Mouse (Mus musculus): ENCODE results near the gene Kat5.

GRCm38 (mm10) chr19:5632120-5632519 lies 22.1 kb upstream of the Kat5 start:
- TF ChIP-seq CTCF (conservative IDR thresholded peaks at IDR 0.05 in 1 of 2, IDR thresholded peaks at IDR 0.05 in 1 of 2; ENCODE audit: low read depth in 2 of 2, low read length in 2 of 2) (no peak), USF1 (IDR thresholded peaks at IDR 0.05; ENCODE audit: low read depth, low read length) (no peak), TCF12 (IDR thresholded peaks at IDR 0.05; ENCODE audit: low read depth, low read length) (no peak), POLR2AphosphoS2 (IDR thresholded peaks at IDR 0.05; ENCODE audit: low read depth, low read length) (no peak), NELFE (IDR thresholded peaks at IDR 0.05; ENCODE audit: low read depth, low read length) (no peak), KAT2A (IDR thresholded peaks at IDR 0.05; ENCODE audit: insufficient replicate concordance, low read length) (no peak)
